Mouse (Mus musculus): ENCODE data around the gene Tmem258. TPM values are rescaled to one million over a fixed set of nuclear protein-coding genes. Genes with fewer than 3 reads are reported as not detected.

Tmem258 gene
- polyA plus RNA-seq, 1 experiment: 291 TPM

GRCm38 (mm10) chr19:10210885-10211284 is 7.1 kb downstream of the Tmem258 start:
- no peak overlapping the region for H3K4me2 ChIP-seq (ENCODE audit: low read depth)
- no peaks in the 10 kb centered on the region for H3K79me2 ChIP-seq (ENCODE audit: control insufficient read depth, insufficient read depth)
- H3K27me3 ChIP-seq (ENCODE audit: control insufficient read depth, insufficient read depth, insufficient read length): peaks cover under 1% of the 10 kb centered on the region
- TF ChIP-seq E2F4 (IDR thresholded peaks at IDR 0.05; ENCODE audit: insufficient read depth): no peak
- peaks cover 10% of the 10 kb centered on the region for H3K36me3 ChIP-seq (ENCODE audit: control insufficient read depth, insufficient read depth)
- H3ac ChIP-seq (ENCODE audit: control insufficient read depth, insufficient read length): no peak overlapping the region
- no peak overlapping the region for H3K4me3 ChIP-seq

GRCm38 (mm10) chr19:10213796-10214471 is 10.1 kb downstream of the Tmem258 start:
- H3K36me3 ChIP-seq (ENCODE audit: control insufficient read depth, insufficient read depth): no peaks in the 10 kb centered on the region

GRCm38 (mm10) chr19:10216101-10216500 is 12.3 kb downstream of the Tmem258 start:
- no peaks in the 10 kb centered on the region for H3K79me2 ChIP-seq (ENCODE audit: control insufficient read depth, insufficient read depth)
- no peak overlapping the region for H3K4me2 ChIP-seq (ENCODE audit: low read depth)
- H3K36me3 ChIP-seq (ENCODE audit: control insufficient read depth, insufficient read depth): no peaks in the 10 kb centered on the region
- H3K4me3 ChIP-seq: no peak overlapping the region
- H3ac ChIP-seq (ENCODE audit: control insufficient read depth, insufficient read length): no peak overlapping the region
- TF ChIP-seq TCF12 (IDR thresholded peaks at IDR 0.05; ENCODE audit: insufficient read depth, poor library complexity, severe bottlenecking): no peak
- no peak for TF ChIP-seq USF1 (IDR thresholded peaks at IDR 0.05; ENCODE audit: low read depth)
- TF ChIP-seq SRF (IDR thresholded peaks at IDR 0.05; ENCODE audit: control insufficient read depth, insufficient read length, low read depth): no peak
- no peak for TF ChIP-seq E2F4 (IDR thresholded peaks at IDR 0.05; ENCODE audit: insufficient read depth)
- no peak for TF ChIP-seq MYOD1 (IDR thresholded peaks at IDR 0.05; ENCODE audit: control insufficient read depth in 1 of 3, insufficient read length in 2 of 3, low read depth in 2 of 3)
- TF ChIP-seq MYOG (IDR thresholded peaks at IDR 0.05; ENCODE audit: control insufficient read depth in 1 of 3, insufficient read depth in 1 of 3, insufficient read length in 2 of 3, low read depth in 2 of 3): no peak
- no peak for TF ChIP-seq TCF3 (IDR thresholded peaks at IDR 0.05; ENCODE audit: insufficient read length, low read depth)
- no peak for TF ChIP-seq REST (IDR thresholded peaks at IDR 0.05; ENCODE audit: insufficient read depth, insufficient read length)
- no peak for TF ChIP-seq MAX (IDR thresholded peaks at IDR 0.05; ENCODE audit: low read depth)
- TF ChIP-seq POLR2A (IDR thresholded peaks at IDR 0.05; ENCODE audit: insufficient read length, low read depth): no peak
- TF ChIP-seq POLR2AphosphoS2 (IDR thresholded peaks at IDR 0.05; ENCODE audit: insufficient read length, low read depth): no peak
- no peak for TF ChIP-seq CEBPB (IDR thresholded peaks at IDR 0.05; ENCODE audit: insufficient read depth, poor library complexity, severe bottlenecking)
- H3K27me3 ChIP-seq (ENCODE audit: control insufficient read depth, insufficient read depth, insufficient read length): peaks cover 21% of the 10 kb centered on the region

More at GRCm38 (mm10) chr19:10213796-10214471, 10.1 kb downstream of the Tmem258 start:
- H3K79me2 ChIP-seq (ENCODE audit: control insufficient read depth, insufficient read depth): no peaks in the 10 kb centered on the region
- H3K27me3 ChIP-seq (ENCODE audit: control insufficient read depth, insufficient read depth, insufficient read length): peaks cover 21% of the 10 kb centered on the region
- no peak overlapping the region for H3K4me2 ChIP-seq (ENCODE audit: low read depth)
- TF ChIP-seq CEBPB (IDR thresholded peaks at IDR 0.05; ENCODE audit: insufficient read depth, poor library complexity, severe bottlenecking) (no peak), POLR2A (IDR thresholded peaks at IDR 0.05; ENCODE audit: insufficient read length, low read depth) (no peak), MYOG (IDR thresholded peaks at IDR 0.05; ENCODE audit: control insufficient read depth in 1 of 3, insufficient read depth in 1 of 3, insufficient read length in 2 of 3, low read depth in 2 of 3) (no peak), SRF (IDR thresholded peaks at IDR 0.05; ENCODE audit: control insufficient read depth, insufficient read length, low read depth) (no peak), MYOD1 (IDR thresholded peaks at IDR 0.05; ENCODE audit: control insufficient read depth in 1 of 3, insufficient read length in 2 of 3, low read depth in 2 of 3) (no peak), MAX (IDR thresholded peaks at IDR 0.05; ENCODE audit: low read depth) (no peak), E2F4 (IDR thresholded peaks at IDR 0.05; ENCODE audit: insufficient read depth) (no peak)
- H3K4me3 ChIP-seq: no peak overlapping the region
- no peak overlapping the region for H3ac ChIP-seq (ENCODE audit: control insufficient read depth, insufficient read length)

- Histone ChIP-seq H3K27me3 (ENCODE audit: control insufficient read depth, insufficient read depth, insufficient read length) (peaks cover 23% of the 10 kb centered on the region), H3K36me3 (ENCODE audit: control insufficient read depth, insufficient read depth) (no peaks in the 10 kb centered on the region), H3K4me2 (ENCODE audit: low read depth) (no peak overlapping the region), H3K4me3 (no peak overlapping the region), H3ac (ENCODE audit: control insufficient read depth, insufficient read length) (no peak overlapping the region), H3K79me2 (ENCODE audit: control insufficient read depth, insufficient read depth) (no peaks in the 10 kb centered on the region)
- TF ChIP-seq MYOG (IDR thresholded peaks at IDR 0.05; ENCODE audit: control insufficient read depth in 1 of 3, insufficient read depth in 1 of 3, insufficient read length in 2 of 3, low read depth in 2 of 3): no peak
- TF ChIP-seq E2F4 (IDR thresholded peaks at IDR 0.05; ENCODE audit: insufficient read depth): no peak
- no peak for TF ChIP-seq MAX (IDR thresholded peaks at IDR 0.05; ENCODE audit: low read depth)
- TF ChIP-seq USF1 (IDR thresholded peaks at IDR 0.05; ENCODE audit: low read depth): no peak
- no peak for TF ChIP-seq TCF3 (IDR thresholded peaks at IDR 0.05; ENCODE audit: insufficient read length, low read depth)
- TF ChIP-seq SRF (IDR thresholded peaks at IDR 0.05; ENCODE audit: control insufficient read depth, insufficient read length, low read depth): no peak
- TF ChIP-seq CEBPB (IDR thresholded peaks at IDR 0.05; ENCODE audit: insufficient read depth, poor library complexity, severe bottlenecking): no peak
- no peak for TF ChIP-seq MYOD1 (IDR thresholded peaks at IDR 0.05; ENCODE audit: control insufficient read depth in 1 of 3, insufficient read length in 2 of 3, low read depth in 2 of 3)
- no peak for TF ChIP-seq REST (IDR thresholded peaks at IDR 0.05; ENCODE audit: insufficient read depth, insufficient read length)
- no peak for TF ChIP-seq TCF12 (IDR thresholded peaks at IDR 0.05; ENCODE audit: insufficient read depth, poor library complexity, severe bottlenecking)
- TF ChIP-seq POLR2A (IDR thresholded peaks at IDR 0.05; ENCODE audit: insufficient read length, low read depth): no peak
- no peak for TF ChIP-seq POLR2AphosphoS2 (IDR thresholded peaks at IDR 0.05; ENCODE audit: insufficient read length, low read depth)
These were observed 15.3 kb downstream of the Tmem258 start for GRCm38 (mm10) chr19:10219108-10219507.

GRCm38 (mm10) chr19:10219593-10219992 is 15.8 kb downstream of the Tmem258 start:
- H3K4me2 ChIP-seq (ENCODE audit: low read depth): no peak overlapping the region
- H3K79me2 ChIP-seq (ENCODE audit: control insufficient read depth, insufficient read depth): no peaks in the 10 kb centered on the region
- H3K36me3 ChIP-seq (ENCODE audit: control insufficient read depth, insufficient read depth): no peaks in the 10 kb centered on the region
- no peak for TF ChIP-seq POLR2A (IDR thresholded peaks at IDR 0.05; ENCODE audit: insufficient read length, low read depth)
- TF ChIP-seq TCF12 (IDR thresholded peaks at IDR 0.05; ENCODE audit: insufficient read depth, poor library complexity, severe bottlenecking): no peak
- TF ChIP-seq REST (IDR thresholded peaks at IDR 0.05; ENCODE audit: insufficient read depth, insufficient read length): no peak
- no peak for TF ChIP-seq MYOD1 (IDR thresholded peaks at IDR 0.05; ENCODE audit: control insufficient read depth in 1 of 3, insufficient read length in 2 of 3, low read depth in 2 of 3)
- TF ChIP-seq USF1 (IDR thresholded peaks at IDR 0.05; ENCODE audit: low read depth): no peak
- TF ChIP-seq POLR2AphosphoS2 (IDR thresholded peaks at IDR 0.05; ENCODE audit: insufficient read length, low read depth): no peak
- no peak for TF ChIP-seq SRF (IDR thresholded peaks at IDR 0.05; ENCODE audit: control insufficient read depth, insufficient read length, low read depth)
- no peak for TF ChIP-seq TCF3 (IDR thresholded peaks at IDR 0.05; ENCODE audit: insufficient read length, low read depth)
- no peak for TF ChIP-seq CEBPB (IDR thresholded peaks at IDR 0.05; ENCODE audit: insufficient read depth, poor library complexity, severe bottlenecking)
- no peak for TF ChIP-seq MYOG (IDR thresholded peaks at IDR 0.05; ENCODE audit: control insufficient read depth in 1 of 3, insufficient read depth in 1 of 3, insufficient read length in 2 of 3, low read depth in 2 of 3)
- TF ChIP-seq E2F4 (IDR thresholded peaks at IDR 0.05; ENCODE audit: insufficient read depth): no peak
- TF ChIP-seq MAX (IDR thresholded peaks at IDR 0.05; ENCODE audit: low read depth): no peak
- H3ac ChIP-seq (ENCODE audit: control insufficient read depth, insufficient read length): no peak overlapping the region
- H3K27me3 ChIP-seq (ENCODE audit: control insufficient read depth, insufficient read depth, insufficient read length): peaks cover 28% of the 10 kb centered on the region
- no peak overlapping the region for H3K4me3 ChIP-seq
